Mouse (Mus musculus) megakaryocyte, embryonic 14.5 days (primary cell): ENCODE measurements at regions not wholly inside any gene's neighbourhood (a gene's known extent, or its start where the extent isn't known, plus 50 kb on each side); places are given as distances from the start of the nearest gene placed in this dataset.

Experiments
- FLI1 ChIP-seq: IDR thresholded peaks from 2 replicates; pipeline ENCODE4 v1.6.1; 2012; ENCODE audit warnings: low read length, inconsistent platforms, mixed read lengths
- GATA1 ChIP-seq: IDR thresholded peaks from 3 replicates; pipeline ENCODE4 v1.6.1; 2012; ENCODE audit warnings: mixed read lengths, low read length, inconsistent platforms, borderline replicate concordance

DNA sequence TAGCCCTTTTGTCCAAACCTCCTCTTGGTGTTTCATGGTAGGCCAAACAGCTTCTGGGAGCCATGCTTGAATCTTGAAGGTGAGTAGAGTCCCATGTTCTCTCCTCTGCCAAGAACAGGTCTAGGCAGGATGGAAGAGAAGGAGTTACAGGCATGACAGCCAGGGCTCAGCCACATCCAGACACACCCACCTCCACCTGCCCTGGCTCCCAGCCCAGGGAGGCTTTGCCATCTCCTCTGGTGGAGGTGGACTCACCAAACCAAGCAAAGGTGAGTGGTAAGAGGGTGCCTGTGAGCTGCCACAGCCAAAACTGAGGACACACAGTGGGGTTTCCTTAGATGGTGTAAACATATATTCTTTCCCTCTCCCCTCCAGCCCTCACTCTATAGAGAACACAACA, 78.0 kb downstream of the Amer3 start:
- no peak for TF ChIP-seq GATA1
- no peak for TF ChIP-seq FLI1
